Mouse (Mus musculus): ENCODE measurements at regions not wholly inside any gene's neighbourhood (a gene's known extent, or its start where the extent isn't known, plus 50 kb on each side); places are given as distances from the start of the nearest gene placed in this dataset.

GRCm38 (mm10) chr8:118142311-118142710, 141.2 kb upstream of the Cdh13 start:
- TF ChIP-seq POLR2A (IDR thresholded peaks at IDR 0.05; ENCODE audit: extremely low read depth, insufficient read depth, low read length) = no peak
- TF ChIP-seq CTCF (IDR thresholded peaks at IDR 0.05; ENCODE audit: extremely low read depth, insufficient read depth, low read length) = no peak
